Mouse (Mus musculus) embryo, embryonic 10.5 days (tissue): ENCODE measurements around the gene Rps18.
"Not testable (repeated sequence)": the region's sequence is repeated elsewhere in the genome, so short reads cannot be mapped to it uniquely, and the experiment has no call there.

ENCODE experiments used
- DNase-seq: peaks from one replicate; pipeline ENCODE4 v3.0.0-alpha.2; 2015; ENCODE audit warnings: low spot score

Rps18 gene

GRCm38 (mm10) chr17:33955555-33956214 lies at the start of gene Rps18, which contains the start of gene Vps52:
Gene Rps18, minus strand, starts transcription at chr17:33956001.
Gene Vps52, plus strand, starts transcription at chr17:33955812.
- DNase-seq = peak; percentile 99

- peak; percentile 74 for DNase-seq
These were observed 47.6 kb upstream of the Rps18 start for GRCm38 (mm10) chr17:34003426-34003825.

- DNase-seq = not testable (repeated sequence)
These were observed 45.0 kb upstream of the Rps18 start for GRCm38 (mm10) chr17:34000796-34001195.

- DNase-seq = peak; percentile 82
These were observed 44.3 kb upstream of the Rps18 start, which contains the start of gene H2-K1 for GRCm38 (mm10) chr17:34000150-34000537. Gene H2-K1, minus strand, starts transcription at chr17:34000347.

GRCm38 (mm10) chr17:33999341-34000149 lies 43.7 kb upstream of the Rps18 start:
- DNase-seq = peak; percentile 32

GRCm38 (mm10) chr17:33998697-33999096 lies 42.9 kb upstream of the Rps18 start:
- DNase-seq = not testable (repeated sequence)

- not testable (repeated sequence) for DNase-seq
These were observed 41.2 kb upstream of the Rps18 start for GRCm38 (mm10) chr17:33997025-33997424.

GRCm38 (mm10) chr17:33995651-33996050 lies 39.9 kb upstream of the Rps18 start:
- no peak for DNase-seq

- DNase-seq = no peak
These were observed 39.2 kb upstream of the Rps18 start for GRCm38 (mm10) chr17:33994959-33995358.

- peak; percentile 91 for DNase-seq
These were observed 36.2 kb upstream of the Rps18 start for GRCm38 (mm10) chr17:33991788-33992664.

GRCm38 (mm10) chr17:33982136-33982535 lies 26.3 kb upstream of the Rps18 start:
- peak; percentile 77 for DNase-seq

GRCm38 (mm10) chr17:33981192-33981909 lies 25.6 kb upstream of the Rps18 start:
- DNase-seq = peak; percentile 97

GRCm38 (mm10) chr17:33980181-33981035 lies 24.6 kb upstream of the Rps18 start:
- no peak for DNase-seq

GRCm38 (mm10) chr17:33979512-33980050 lies 23.8 kb upstream of the Rps18 start:
- DNase-seq = no peak

GRCm38 (mm10) chr17:33978631-33979031 lies 22.8 kb upstream of the Rps18 start:
- peak; percentile 60 for DNase-seq

GRCm38 (mm10) chr17:33977861-33978557 lies 22.2 kb upstream of the Rps18 start:
- DNase-seq = no peak

GRCm38 (mm10) chr17:33973572-33973971 lies 17.8 kb upstream of the Rps18 start:
- no peak for DNase-seq

- peak; percentile 71 for DNase-seq
These were observed 16.9 kb upstream of the Rps18 start for GRCm38 (mm10) chr17:33972691-33973090.

- DNase-seq = no peak
These were observed 13.6 kb upstream of the Rps18 start for GRCm38 (mm10) chr17:33969394-33969793.

GRCm38 (mm10) chr17:33968927-33969326 lies 13.1 kb upstream of the Rps18 start:
- DNase-seq = peak; percentile 64
